Mouse (Mus musculus) embryonic facial prominence, embryonic 10.5 days (tissue): Measurements from ENCODE around the gene Folr1. TPM values are rescaled to one million over a fixed set of nuclear protein-coding genes. Genes with fewer than 3 reads are reported as not detected.

ENCODE experiments used
- DNase-seq: peaks from one replicate; pipeline ENCODE4 v3.0.0-alpha.2; 2017; ENCODE audit warnings: low spot score
- H3K27ac ChIP-seq: fragments of 300-500 bp; sonication (generic); replicated peaks from 2 replicates; pipeline ENCODE4 v1.5.1; 2016; ENCODE audit warnings: mild to moderate bottlenecking
- H3K27me3 ChIP-seq: fragments of 300-500 bp; sonication (generic); replicated peaks from 2 replicates; pipeline ENCODE4 v1.6.1; 2016; ENCODE audit warnings: low read depth, mild to moderate bottlenecking; ENCODE audit not compliant: poor library complexity, severe bottlenecking
- H3K36me3 ChIP-seq: fragments of 300-500 bp; sonication (generic); replicated peaks from 2 replicates; pipeline ENCODE4 v1.6.1; 2016; ENCODE audit warnings: mild to moderate bottlenecking, moderate library complexity
- H3K4me1 ChIP-seq: fragments of 300-500 bp; sonication (generic); 2 replicates; pipeline ENCODE4 v1.6.1; 2016
- H3K4me3 ChIP-seq: fragments of 300-500 bp; sonication (generic); 2 replicates; pipeline ENCODE4 v1.5.1; 2016; ENCODE audit warnings: mild to moderate bottlenecking, moderate library complexity
- H3K9me3 ChIP-seq: fragments of 300-500 bp; sonication (generic); 2 replicates; pipeline ENCODE4 v1.6.1; 2016; ENCODE audit warnings: mild to moderate bottlenecking
- WGBS: fragments of 180-500 bp; shearing (Covaris S2); methylation state at CpG from one replicate; pipeline ENCODE4 v1.1.7; 2016; 5-methylcytosine and 5-hydroxymethylcytosine counted together
- polyA plus RNA-seq: library from polyadenylated mRNA; unstranded; fragments of >200 nt; fragmentation: Nextera tagmentation; extraction: Ambion mirVana; gene quantifications from 2 replicates; pipeline ENCODE4 v1.2.1, GENCODE M21; 2016

The Folr1 gene
- polyA plus RNA-seq, 1 experiment from 2014 or later = 1.2 TPM

DNA sequence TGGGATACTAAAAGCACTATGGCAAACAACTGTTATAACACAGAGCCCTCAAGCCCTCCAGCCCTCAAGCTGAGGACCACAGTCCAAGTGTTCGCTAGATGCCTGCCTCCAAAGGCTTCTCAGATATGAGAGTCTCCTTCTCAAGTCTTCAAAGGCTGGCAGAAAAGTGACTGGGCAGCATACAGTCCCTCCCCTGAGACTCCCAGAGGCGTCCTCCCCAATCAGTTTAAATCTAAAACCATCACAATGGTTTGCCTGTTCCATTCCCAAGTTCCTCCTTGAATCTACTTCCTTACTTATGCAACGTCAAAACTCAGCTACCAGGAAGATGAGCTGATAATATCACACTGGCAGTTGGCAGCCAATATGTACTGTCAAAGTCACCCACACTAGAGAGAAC is 7.2 kb downstream of the Folr1 start, which contains the start of gene Anapc15:
Gene Anapc15 (plus strand): TSS at position 301 of the 400 bp plus-strand sequence.
- DNase-seq = no peak
- H3K4me3 ChIP-seq = no peak within 1 kb of the TSS
- H3K27ac ChIP-seq = no peak within 1 kb of the TSS
- no peaks in the 10 kb centered on the region for H3K36me3 ChIP-seq
- H3K27me3 ChIP-seq = no peaks in the 10 kb centered on the region
- H3K9me3 ChIP-seq = no peaks in the 10 kb centered on the region
- no peaks in the 10 kb centered on the region for H3K4me1 ChIP-seq
- 71% methylated on average over 3 of the region's 3 CpGs for WGBS

DNA sequence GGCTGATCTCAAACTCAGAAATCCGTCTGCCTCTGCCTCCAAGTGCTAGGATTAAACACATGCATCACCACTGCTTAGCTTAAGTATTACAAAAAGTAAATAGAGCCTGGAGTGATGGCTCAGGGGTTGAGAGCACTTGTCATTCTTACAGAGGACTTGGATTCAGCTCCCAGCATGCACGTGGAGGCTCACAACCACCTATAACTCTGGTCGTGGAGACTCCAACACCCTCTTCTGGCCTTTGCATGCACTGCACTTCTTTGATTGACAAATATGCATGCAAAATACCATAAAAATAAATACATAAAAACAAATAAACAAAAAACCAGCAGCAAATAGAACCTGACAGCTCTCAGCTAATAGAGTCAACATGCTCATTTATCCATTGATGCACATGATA is 8.3 kb downstream of the Folr1 start:
- Histone ChIP-seq H3K4me1 (no peaks in the 10 kb centered on the region), H3K36me3 (no peaks in the 10 kb centered on the region), H3K4me3 (no peak overlapping the region), H3K9me3 (no peaks in the 10 kb centered on the region), H3K27ac (no peak overlapping the region), H3K27me3 (no peaks in the 10 kb centered on the region)
- 67% methylated on average over 3 of the region's 3 CpGs for WGBS
- no peak for DNase-seq

DNA sequence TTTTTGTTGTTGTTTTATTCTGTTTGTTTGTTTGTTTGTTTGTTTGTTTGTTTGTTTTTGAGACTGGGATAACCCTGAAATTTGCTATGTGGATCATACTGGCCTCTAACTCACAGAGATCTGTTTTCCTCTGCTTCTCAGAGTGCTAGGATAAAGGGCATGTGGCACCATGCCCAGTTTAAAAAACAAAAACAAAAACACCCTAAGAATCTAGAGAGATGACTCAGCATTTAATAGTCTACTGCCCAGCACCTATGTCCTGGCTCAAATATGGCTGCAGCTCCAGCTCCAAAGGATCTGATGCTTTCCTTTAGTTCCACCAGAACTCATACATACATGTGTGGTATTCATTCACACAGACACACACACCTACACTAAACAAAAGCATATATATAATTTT is 9.6 kb downstream of the Folr1 start:
- no peak overlapping the region for H3K27ac ChIP-seq
- DNase-seq = no peak
- H3K9me3 ChIP-seq = no peaks in the 10 kb centered on the region
- H3K4me3 ChIP-seq = no peak overlapping the region
- H3K36me3 ChIP-seq = no peaks in the 10 kb centered on the region
- no peaks in the 10 kb centered on the region for H3K27me3 ChIP-seq
- H3K4me1 ChIP-seq = no peaks in the 10 kb centered on the region

DNA sequence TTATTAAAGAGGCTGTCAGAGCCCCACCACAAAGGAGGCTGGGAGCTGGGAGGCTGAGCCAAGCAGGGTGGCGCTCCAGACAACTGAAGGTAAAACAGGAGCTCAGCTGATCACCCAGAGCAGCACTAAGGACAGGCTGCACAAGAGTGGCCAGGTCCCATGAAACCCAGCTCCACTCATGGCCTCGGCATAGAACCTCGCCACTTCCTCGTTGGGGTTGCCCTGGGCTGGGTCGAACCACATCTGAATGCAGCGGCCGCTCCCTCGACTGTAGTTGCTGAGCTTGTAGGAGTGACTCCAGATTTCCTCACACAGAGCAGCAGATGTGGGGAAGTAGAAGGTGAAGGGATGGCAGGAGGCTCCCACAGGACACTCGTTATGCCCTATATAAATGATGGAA is 12.2 kb downstream of the Folr1 start:
- 85% methylated on average over 9 of the region's 9 CpGs for WGBS
- Histone ChIP-seq H3K36me3 (no peaks in the 10 kb centered on the region), H3K27ac (no peak overlapping the region), H3K27me3 (no peaks in the 10 kb centered on the region), H3K9me3 (no peaks in the 10 kb centered on the region), H3K4me1 (no peaks in the 10 kb centered on the region), H3K4me3 (no peak overlapping the region)
- no peak for DNase-seq

DNA sequence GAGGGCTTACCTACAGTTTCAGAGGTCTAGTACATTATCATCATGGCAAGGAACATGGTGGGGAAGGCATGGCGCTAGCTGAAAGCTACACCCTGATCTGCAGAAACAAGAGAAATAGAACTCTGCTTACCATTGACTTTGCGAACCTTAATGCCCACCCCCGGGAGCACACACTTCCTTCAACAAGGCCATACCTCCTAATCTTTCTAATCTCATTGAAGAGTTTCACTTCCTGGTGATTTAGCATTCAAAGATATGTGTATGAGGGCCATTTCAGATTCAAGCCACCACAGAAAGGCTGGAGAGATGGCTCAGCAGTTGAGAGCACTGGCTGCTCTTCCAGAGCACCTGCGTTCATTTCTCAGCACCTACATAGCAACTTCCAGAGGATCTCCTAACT is 13.5 kb downstream of the Folr1 start, which contains the start of gene Folr2:
Gene Folr2 (minus strand): TSS at position 101 of the 400 bp plus-strand sequence.
- H3K36me3 ChIP-seq = no peaks in the 10 kb centered on the region
- WGBS = 92% methylated on average over 4 of the region's 4 CpGs
- no peaks in the 10 kb centered on the region for H3K27me3 ChIP-seq
- no peak within 1 kb of the TSS for H3K27ac ChIP-seq
- no peaks in the 10 kb centered on the region for H3K4me1 ChIP-seq
- DNase-seq = no peak
- no peaks in the 10 kb centered on the region for H3K9me3 ChIP-seq
- no peak within 1 kb of the TSS for H3K4me3 ChIP-seq

DNA sequence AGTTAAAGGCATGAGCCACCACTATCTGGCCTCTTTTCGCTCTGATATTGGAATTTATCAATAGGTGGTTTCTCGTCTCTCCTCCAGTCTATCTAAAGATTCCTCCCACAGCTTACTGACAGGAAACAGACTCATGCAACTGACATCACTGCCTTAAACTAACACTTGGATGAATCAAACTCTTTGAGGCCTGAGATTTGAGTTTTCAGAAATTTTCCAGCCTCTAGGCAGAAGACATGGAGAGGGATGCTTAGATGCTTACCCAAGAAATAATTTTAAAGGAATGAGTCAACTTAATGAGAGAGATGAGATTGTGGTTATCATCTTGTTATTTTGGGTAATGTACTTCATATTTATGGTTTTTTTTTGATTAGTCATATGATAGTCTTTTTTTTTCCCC is 16.8 kb downstream of the Folr1 start:
- Histone ChIP-seq H3K4me3 (no peak overlapping the region), H3K4me1 (peaks cover under 1% of the 10 kb centered on the region; the same call in 1 of the 2 replicates), H3K27ac (no peak overlapping the region), H3K36me3 (no peaks in the 10 kb centered on the region), H3K27me3 (no peaks in the 10 kb centered on the region), H3K9me3 (no peaks in the 10 kb centered on the region)
- WGBS = 84% methylated on average over 2 of the region's 2 CpGs
- no peak for DNase-seq

DNA sequence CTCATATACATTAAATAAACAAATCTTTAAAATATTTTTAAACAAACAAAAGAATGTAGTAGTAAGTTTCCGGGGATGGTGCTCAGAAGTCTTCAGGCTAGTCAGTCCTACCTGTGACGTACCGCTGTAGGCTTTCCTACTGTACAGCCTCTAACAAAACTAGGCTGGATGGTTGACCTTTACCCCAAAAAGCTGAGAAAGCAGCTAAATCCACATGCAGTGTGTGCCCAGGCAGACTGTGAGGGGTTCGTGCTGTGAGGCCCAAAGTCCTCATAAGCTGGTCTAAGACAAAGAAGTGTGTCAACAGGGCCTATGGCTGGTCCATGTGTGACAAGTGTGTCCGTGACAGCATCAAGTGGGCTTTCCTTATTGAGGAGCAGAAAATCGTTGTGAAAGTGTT is 17.7 kb downstream of the Folr1 start:
- no peak overlapping the region for H3K4me3 ChIP-seq
- 91% methylated on average over 6 of the region's 6 CpGs for WGBS
- no peak overlapping the region for H3K27ac ChIP-seq
- H3K27me3 ChIP-seq = no peaks in the 10 kb centered on the region
- H3K9me3 ChIP-seq = no peaks in the 10 kb centered on the region
- no peak for DNase-seq
- H3K36me3 ChIP-seq = no peaks in the 10 kb centered on the region
- H3K4me1 ChIP-seq = peaks cover 3% of the 10 kb centered on the region; the same call in 1 of the 2 replicates

DNA sequence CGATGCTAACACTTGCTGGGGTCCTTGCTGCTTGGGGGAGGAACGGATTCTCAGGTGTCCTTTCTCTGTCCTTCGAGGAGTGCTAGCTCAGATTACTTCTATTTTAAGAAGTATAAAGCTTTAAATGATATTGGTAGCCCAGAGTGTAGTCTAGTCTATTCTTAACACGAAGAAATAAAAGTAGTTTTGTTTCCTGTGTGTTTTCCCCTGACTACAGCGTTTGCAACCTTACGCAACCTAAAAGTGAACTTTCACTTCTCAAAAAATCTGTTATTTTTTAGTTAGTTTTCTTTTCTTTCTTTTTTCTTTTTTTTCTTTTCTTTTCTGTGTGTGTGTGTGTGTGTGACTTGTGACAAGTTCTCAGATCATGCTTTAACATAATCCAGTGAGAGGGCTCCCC is 18.9 kb downstream of the Folr1 start:
- no peaks in the 10 kb centered on the region for H3K27me3 ChIP-seq
- H3K36me3 ChIP-seq = no peaks in the 10 kb centered on the region
- H3K9me3 ChIP-seq = no peaks in the 10 kb centered on the region
- WGBS = 84% methylated on average over 6 of the region's 6 CpGs
- no peak for DNase-seq
- H3K27ac ChIP-seq = no peak overlapping the region
- H3K4me3 ChIP-seq = no peak overlapping the region
- peaks cover 3% of the 10 kb centered on the region; the same call in 1 of the 2 replicates for H3K4me1 ChIP-seq

DNA sequence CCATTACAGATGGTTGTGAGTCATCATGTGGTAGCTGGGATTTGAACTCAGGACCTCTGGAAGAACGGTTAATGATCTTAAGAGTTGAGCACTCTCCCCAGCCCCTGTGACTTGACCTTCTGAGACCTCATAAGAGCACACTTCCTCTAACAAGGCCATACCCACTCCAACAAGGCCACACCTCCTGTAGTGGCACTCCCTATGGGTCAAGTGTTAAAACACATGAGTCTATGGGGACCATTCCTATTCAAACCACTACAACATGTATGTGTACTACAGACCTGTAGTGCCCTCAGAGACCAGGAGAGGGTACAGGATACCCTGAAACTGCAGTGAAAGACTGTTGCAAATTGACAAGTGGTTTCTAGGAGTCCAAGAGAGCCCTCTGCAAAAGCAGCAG is 22.7 kb downstream of the Folr1 start:
- no peak for DNase-seq
- Histone ChIP-seq H3K9me3 (no peaks in the 10 kb centered on the region), H3K4me3 (no peak overlapping the region), H3K27ac (no peak overlapping the region), H3K27me3 (no peaks in the 10 kb centered on the region), H3K36me3 (no peaks in the 10 kb centered on the region), H3K4me1 (peaks cover 3% of the 10 kb centered on the region; the same call in 1 of the 2 replicates)
- 95% methylated on average over 1 of the region's 1 CpGs for WGBS

DNA sequence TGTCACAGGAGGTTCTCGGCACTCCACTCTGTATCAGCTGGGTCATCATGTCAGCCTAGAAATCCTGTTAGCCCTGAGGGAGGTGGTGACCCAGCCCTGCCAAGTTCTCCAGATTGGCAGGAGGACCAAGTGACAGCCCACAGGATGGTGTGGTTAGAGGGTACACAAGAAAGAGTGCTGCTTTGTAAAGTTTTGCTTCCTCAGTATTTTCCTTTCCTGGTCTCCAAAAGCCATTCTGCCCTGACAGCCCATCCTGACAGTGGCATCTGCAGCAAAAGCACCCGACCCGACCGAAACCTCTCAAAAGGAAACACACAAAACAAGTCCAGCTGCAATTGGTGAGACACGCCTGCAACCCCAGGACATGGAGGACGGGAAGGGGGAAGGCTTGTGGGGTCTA is 26.4 kb downstream of the Folr1 start:
- no peaks in the 10 kb centered on the region for H3K9me3 ChIP-seq
- 75% methylated on average over 6 of the region's 6 CpGs for WGBS

DNA sequence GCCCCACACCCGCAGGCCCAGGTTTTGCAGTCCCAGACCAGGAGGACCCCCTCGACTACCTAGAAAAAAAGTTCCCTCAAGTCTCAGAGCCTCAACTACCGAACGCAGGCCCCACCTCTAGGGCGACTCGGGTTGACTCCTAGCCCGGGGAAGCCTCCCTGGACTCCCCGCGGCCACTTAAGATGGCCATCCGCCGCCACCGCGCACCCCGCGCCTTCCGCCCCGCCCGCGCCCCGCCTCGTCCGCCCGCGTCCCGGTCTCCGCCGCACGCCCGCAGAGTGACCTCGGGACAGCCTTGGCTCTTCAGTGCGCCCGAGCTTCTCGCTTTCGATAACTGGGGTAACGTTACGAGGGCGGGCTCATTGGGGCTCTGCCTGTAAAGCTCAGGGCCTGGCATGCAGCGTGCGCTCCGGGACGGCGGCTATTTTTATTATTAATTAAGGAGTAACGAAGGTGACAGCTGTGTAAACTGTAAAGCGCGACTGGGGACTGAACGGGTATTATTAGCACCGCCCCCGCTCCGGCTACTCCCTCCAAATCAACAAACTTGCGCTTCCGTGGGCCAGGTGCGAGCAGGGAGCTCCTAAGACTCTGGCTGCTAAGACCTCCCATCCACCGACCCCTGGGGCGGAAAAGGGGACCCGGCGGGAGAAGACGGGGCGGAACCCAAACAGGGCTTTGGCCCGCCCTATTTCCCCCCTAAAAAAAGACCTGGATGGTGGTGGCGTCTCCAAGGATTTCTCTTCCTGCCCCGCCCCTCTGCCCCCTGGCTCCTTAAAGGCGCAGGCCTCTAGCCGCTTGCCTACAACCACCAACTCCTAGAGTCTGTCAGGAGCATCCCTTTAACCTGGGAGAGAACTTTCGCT is 32.7 kb downstream of the Folr1 start, which contains the start of gene Inppl1:
Gene Inppl1 (minus strand): TSS at position 624 of the 866 bp plus-strand sequence.
- Histone ChIP-seq H3K27ac (peak within 1 kb of the TSS; percentile 100), H3K27me3 (no peaks in the 10 kb centered on the region), H3K36me3 (peaks cover 20% of the 10 kb centered on the region), H3K4me1 (peaks cover 43% of the 10 kb centered on the region), H3K9me3 (no peaks in the 10 kb centered on the region), H3K4me3 (peak within 1 kb of the TSS; percentile 88)
- peak; percentile 94 for DNase-seq
- WGBS = under 1% methylated on average over 64 of the region's 64 CpGs

More for the DNA sequence above, 26.4 kb downstream of the Folr1 start:
- Histone ChIP-seq H3K27ac (no peak overlapping the region), H3K4me3 (no peak overlapping the region), H3K36me3 (peaks cover 3% of the 10 kb centered on the region; the same call in 1 of the 2 replicates), H3K27me3 (no peaks in the 10 kb centered on the region), H3K4me1 (peaks cover 5% of the 10 kb centered on the region)
- DNase-seq = no peak

DNA sequence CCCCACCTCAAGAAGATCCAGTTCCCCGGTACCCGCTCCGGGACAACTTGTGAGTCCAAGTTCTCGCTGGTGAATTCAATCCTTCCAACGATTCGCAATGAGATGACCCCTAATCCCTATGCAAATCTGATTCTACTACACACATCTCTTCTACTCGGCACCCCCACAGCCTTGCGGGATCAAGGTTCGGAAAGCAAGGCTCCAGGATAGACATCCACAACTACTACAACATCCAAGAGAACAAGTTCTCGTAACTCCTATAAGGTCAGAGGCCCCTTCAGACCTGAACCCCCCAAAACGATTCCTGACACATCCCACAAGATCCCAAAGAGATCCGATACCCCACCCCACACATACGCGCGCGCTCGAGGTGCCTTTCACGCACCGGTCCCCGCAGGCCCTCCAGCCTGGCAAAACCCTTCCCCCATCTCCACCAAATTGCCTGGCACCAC is 33.4 kb downstream of the Folr1 start:
- WGBS = under 1% methylated on average over 20 of the region's 20 CpGs
- peaks cover 26% of the 10 kb centered on the region for H3K36me3 ChIP-seq

More for the DNA sequence above, 33.4 kb downstream of the Folr1 start:
- Histone ChIP-seq H3K27ac (peak overlapping the region; percentile 100), H3K4me1 (peaks cover 43% of the 10 kb centered on the region), H3K27me3 (no peaks in the 10 kb centered on the region), H3K4me3 (peak overlapping the region; percentile 88), H3K9me3 (no peaks in the 10 kb centered on the region)
- DNase-seq = no peak
